Mouse (Mus musculus) right cerebral cortex, postnatal 14 days (tissue): ENCODE results near the gene Gm29289.
"Not testable (repeated sequence)": the region's sequence is repeated elsewhere in the genome, so short reads cannot be mapped to it uniquely, and the experiment has no call there.

ENCODE experiments used
- DNase-seq: peaks from one replicate; pipeline ENCODE4 v3.0.0; 2022

The Gm29289 gene

DNA sequence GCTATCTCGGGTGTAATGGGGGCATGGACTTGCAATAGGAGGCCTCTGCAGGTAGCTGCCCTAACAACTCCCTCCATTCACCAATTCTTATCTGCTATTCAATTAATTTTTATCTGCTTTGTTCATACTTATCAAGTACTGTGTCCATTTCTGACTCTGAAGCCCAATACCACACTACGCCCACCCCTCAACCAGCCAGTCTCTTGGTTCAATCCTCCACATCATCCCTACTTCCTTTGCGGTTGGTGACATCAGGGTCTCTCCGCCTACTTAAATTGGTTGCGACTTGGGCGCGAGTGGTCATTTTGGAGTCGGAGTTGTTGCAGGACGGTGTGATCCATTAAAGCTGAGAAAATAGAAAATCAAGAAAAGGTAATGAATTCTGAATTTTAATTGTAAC, at the start of gene Gm29289:
Gene Gm29289, plus strand, starts transcription at position 301 of the 400 bp plus-strand sequence.
- not testable (repeated sequence) for DNase-seq

- not testable (repeated sequence) for DNase-seq
These were observed 31.7 kb upstream of the Gm29289 start, which contains the start of gene Gm10352 for GRCm38 (mm10) chrY:2900689-2901088. Gene Gm10352, plus strand, starts transcription at chrY:2900989.
